Mouse (Mus musculus) stomach, embryonic 14.5 days (tissue): Measurements from ENCODE around the gene Dab1. TPM values are rescaled to one million over a fixed set of nuclear protein-coding genes. Genes with fewer than 3 reads are reported as not detected.

Experiments used
- ATAC-seq: fragments of 200-750 bp; cut with Nextera tagmentation; 2 replicates; pipeline ENCODE4 v1.8.0; 2017; ENCODE audit warnings: low read depth, moderate TSS enrichment; ENCODE audit not compliant: insufficient number of reproducible peaks, insufficient read depth, low FRiP score
- H3K27ac ChIP-seq: fragments of 300-500 bp; sonication (generic); 2 replicates; pipeline ENCODE4 v1.5.1; 2014; ENCODE audit warnings: mild to moderate bottlenecking, low read length, moderate library complexity, mixed read lengths
- H3K27me3 ChIP-seq: fragments of 300-500 bp; sonication (generic); 2 replicates; pipeline ENCODE4 v1.6.1; 2014; ENCODE audit warnings: low read length, control low read depth, mixed read lengths; ENCODE audit not compliant: control insufficient read depth, insufficient read depth
- H3K36me3 ChIP-seq: fragments of 300-500 bp; sonication (generic); 2 replicates; pipeline ENCODE4 v1.6.1; 2014; ENCODE audit warnings: mild to moderate bottlenecking, control low read depth, low read length, moderate library complexity, mixed read lengths; ENCODE audit not compliant: control insufficient read depth, insufficient read depth
- H3K4me1 ChIP-seq: fragments of 300-500 bp; sonication (generic); 2 replicates; pipeline ENCODE4 v1.6.1; 2014; ENCODE audit warnings: low read length, control low read depth, mixed read lengths; ENCODE audit not compliant: control insufficient read depth, insufficient read depth
- H3K4me2 ChIP-seq: fragments of 300-500 bp; sonication (generic); replicated peaks from 2 replicates; pipeline ENCODE4 v1.6.1; 2014; ENCODE audit warnings: low read depth, low read length, control low read depth
- H3K4me3 ChIP-seq: fragments of 300-500 bp; sonication (generic); 2 replicates; pipeline ENCODE4 v1.5.1; 2014; ENCODE audit warnings: low read depth, low read length, control low read depth
- H3K9ac ChIP-seq: fragments of 300-500 bp; sonication (generic); replicated peaks from 2 replicates; pipeline ENCODE4 v1.6.1; 2014; ENCODE audit warnings: low read depth, mild to moderate bottlenecking, control low read depth, low read length, moderate library complexity, mixed read lengths
- H3K9me3 ChIP-seq: fragments of 300-500 bp; sonication (generic); 2 replicates; pipeline ENCODE4 v1.6.1; 2016; ENCODE audit warnings: low read depth, low read length, control low read depth; ENCODE audit not compliant: control insufficient read depth
- WGBS: fragments of 180-500 bp; shearing (Covaris S2); extraction: QIAGEN DNeasy Blood & Tissue Kit; methylation state at CpG from one replicate; pipeline ENCODE4 v1.1.7; 2014; 5-methylcytosine and 5-hydroxymethylcytosine counted together
- polyA plus RNA-seq: library from polyadenylated mRNA; unstranded; fragments of >200 nt; fragmentation: Nextera tagmentation; extraction: Ambion mirVana; gene quantifications from 2 replicates; pipeline ENCODE4 v1.2.1, GENCODE M21; 2014

The Dab1 gene
- polyA plus RNA-seq, 1 experiment from 2014 or later: 8.5 TPM

DNA sequence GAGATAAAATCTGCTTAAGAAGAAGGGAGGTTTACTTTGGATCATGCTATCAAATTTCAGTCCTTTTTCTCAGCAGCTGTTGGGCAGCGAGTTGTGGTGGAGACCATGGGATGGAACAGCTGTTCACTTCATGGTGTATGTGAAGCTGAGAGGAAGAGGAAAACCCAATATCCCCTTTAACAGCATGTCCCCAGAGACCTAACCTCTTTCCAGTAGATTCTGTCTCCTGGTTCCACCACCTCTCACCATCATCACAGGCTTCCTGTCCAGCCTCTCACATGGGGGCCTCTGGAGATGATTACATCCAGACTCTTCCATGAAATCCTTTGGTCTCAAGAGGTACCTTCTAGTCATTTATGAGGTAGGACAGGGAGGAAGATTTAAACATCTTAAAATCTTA, 755.0 kb downstream of the Dab1 start:
- H3K4me1 ChIP-seq: no peaks in the 10 kb centered on the region
- no peaks in the 10 kb centered on the region for H3K9me3 ChIP-seq
- H3K27ac ChIP-seq: no peak overlapping the region
- no peak overlapping the region for H3K4me2 ChIP-seq
- no peak overlapping the region for H3K9ac ChIP-seq
- no peak overlapping the region for H3K4me3 ChIP-seq
- no peaks in the 10 kb centered on the region for H3K36me3 ChIP-seq
- no peak for ATAC-seq
- 63% methylated on average over 1 of the region's 1 CpGs for WGBS
- peaks cover 10% of the 10 kb centered on the region; the same call in 1 of the 2 replicates for H3K27me3 ChIP-seq

DNA sequence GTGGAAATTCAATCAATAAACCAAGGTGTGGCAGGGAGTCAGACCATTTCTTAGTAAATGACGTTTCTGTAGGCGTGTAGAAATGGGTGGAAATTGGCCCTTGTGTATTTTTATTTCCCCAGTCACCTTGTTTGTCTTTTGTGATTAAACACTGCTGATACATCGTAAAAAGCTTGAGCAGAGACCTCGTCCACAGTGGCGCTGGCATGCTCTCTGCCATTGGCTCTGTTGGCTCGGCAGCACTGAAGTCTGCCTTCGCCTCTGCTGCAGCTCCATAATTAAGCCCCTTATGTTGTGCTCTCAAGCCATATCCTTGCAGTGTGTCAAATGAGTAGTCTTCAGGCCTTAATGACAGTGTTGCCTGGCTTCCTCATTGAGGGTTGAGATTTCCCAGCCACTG, 765.5 kb downstream of the Dab1 start:
- WGBS: 52% methylated on average over 7 of the region's 7 CpGs
- no peak overlapping the region for H3K27ac ChIP-seq
- H3K9me3 ChIP-seq: no peaks in the 10 kb centered on the region
- H3K4me3 ChIP-seq: no peak overlapping the region
- no peak overlapping the region for H3K9ac ChIP-seq
- ATAC-seq: no peak
- H3K4me1 ChIP-seq: no peaks in the 10 kb centered on the region
- no peaks in the 10 kb centered on the region for H3K36me3 ChIP-seq
- no peaks in the 10 kb centered on the region for H3K27me3 ChIP-seq
- H3K4me2 ChIP-seq: no peak overlapping the region; the same call in 1 of the 2 replicates

DNA sequence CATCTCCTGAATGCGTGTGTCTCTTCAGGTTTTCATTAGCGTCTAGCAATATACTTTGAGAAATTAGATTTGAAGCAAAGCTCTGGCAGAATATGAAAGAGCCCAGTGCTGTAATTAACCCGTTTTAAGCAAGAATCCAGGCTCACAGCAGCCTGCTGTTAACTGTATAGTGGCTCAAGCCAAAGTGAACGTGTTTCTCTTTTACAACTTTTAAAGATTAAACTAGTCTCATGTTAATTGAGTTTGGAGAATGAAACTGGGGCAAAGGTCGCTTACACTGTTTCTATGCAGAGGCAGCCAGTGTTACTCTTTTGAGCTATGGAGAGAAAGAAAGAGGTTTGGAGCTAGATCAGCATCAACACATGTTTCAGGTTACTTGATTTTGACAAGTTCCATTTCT, 766.1 kb downstream of the Dab1 start:
- no peaks in the 10 kb centered on the region for H3K9me3 ChIP-seq
- no peak overlapping the region for H3K9ac ChIP-seq
- H3K4me2 ChIP-seq: no peak overlapping the region
- no peaks in the 10 kb centered on the region for H3K4me1 ChIP-seq
- H3K27ac ChIP-seq: no peak overlapping the region
- no peak for ATAC-seq
- 35% methylated on average over 5 of the region's 5 CpGs for WGBS
- no peak overlapping the region for H3K4me3 ChIP-seq
- no peaks in the 10 kb centered on the region for H3K36me3 ChIP-seq
- no peaks in the 10 kb centered on the region for H3K27me3 ChIP-seq

DNA sequence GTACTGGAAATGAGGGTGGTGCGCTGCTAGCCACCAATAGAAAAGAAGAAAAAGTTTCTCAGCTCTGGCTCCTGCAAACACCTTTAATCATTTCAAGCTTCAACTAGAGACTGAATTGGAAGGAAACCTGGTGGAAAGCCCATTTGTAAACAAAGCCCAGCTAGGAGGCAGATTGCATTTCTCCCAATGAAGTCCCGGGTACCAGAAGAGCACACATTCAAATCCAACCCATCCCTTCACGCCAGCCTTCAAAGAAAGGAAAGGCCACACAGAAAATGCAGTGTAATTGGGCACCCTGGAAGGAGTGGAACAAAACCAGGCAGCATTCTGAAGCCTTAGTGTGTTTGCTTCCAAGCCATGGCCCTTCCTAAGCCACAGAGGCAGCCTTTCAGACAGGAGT, 776.4 kb downstream of the Dab1 start:
- ATAC-seq: no peak
- H3K4me1 ChIP-seq: no peaks in the 10 kb centered on the region
- no peak overlapping the region for H3K9ac ChIP-seq
- no peak overlapping the region for H3K4me2 ChIP-seq
- no peak overlapping the region for H3K27ac ChIP-seq
- H3K27me3 ChIP-seq: no peaks in the 10 kb centered on the region
- WGBS: 78% methylated on average over 3 of the region's 3 CpGs
- H3K36me3 ChIP-seq: no peaks in the 10 kb centered on the region
- no peak overlapping the region for H3K4me3 ChIP-seq
- H3K9me3 ChIP-seq: no peaks in the 10 kb centered on the region

DNA sequence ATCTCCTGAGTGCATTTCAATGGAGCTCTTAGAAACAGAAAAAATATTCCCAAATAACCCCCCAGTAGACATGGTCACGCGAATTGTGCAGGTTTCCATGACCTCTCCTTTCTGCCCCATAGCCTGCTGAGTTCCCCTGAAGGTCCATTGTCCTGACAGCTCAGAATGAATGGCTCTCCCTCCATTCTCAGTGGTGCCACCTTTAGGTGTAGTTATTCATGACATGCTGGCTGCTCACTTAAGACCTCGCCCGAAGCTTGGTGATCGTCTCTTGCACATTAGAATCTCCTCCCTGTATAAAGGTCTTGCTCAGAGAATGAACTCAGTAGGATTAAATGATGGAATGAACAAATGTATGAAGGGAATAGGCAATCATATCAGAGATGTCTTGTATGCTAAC, 776.9 kb downstream of the Dab1 start:
- Histone ChIP-seq H3K9me3 (no peaks in the 10 kb centered on the region), H3K9ac (no peak overlapping the region), H3K4me3 (no peak overlapping the region), H3K4me1 (no peaks in the 10 kb centered on the region), H3K4me2 (no peak overlapping the region), H3K36me3 (no peaks in the 10 kb centered on the region), H3K27me3 (no peaks in the 10 kb centered on the region), H3K27ac (no peak overlapping the region)
- 87% methylated on average over 5 of the region's 5 CpGs for WGBS
- ATAC-seq: no peak

DNA sequence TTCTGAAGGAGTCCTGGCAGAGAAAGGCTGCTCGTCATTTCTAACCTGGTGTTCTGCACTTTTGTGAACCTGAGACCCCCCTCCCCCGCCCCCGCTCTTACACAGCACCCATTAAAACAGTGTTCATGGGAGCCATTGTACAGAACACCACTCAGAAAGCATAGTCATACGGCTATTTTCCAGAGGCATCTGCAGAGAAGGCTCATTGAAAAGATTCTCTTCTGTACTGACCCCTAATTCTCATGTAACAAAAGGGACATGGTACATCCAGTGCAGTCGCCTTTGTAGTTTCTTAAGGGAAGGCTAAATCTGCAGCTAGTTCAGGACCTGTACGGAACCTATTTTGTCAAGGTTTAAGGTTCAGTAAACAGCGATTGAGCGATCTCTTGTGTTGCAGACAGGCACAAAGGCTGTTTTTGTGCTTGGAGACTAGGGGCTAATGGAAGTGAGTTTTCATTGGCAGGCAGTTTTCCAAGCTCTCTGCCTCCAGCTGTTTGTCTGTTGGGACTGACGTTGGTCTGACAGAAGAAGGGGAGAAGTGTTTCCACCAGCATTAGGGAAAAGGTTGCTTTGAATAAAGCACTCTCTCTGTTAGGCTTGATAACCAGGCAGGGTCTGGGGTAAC, 780.1 kb downstream of the Dab1 start:
- Histone ChIP-seq H3K36me3 (no peaks in the 10 kb centered on the region), H3K27me3 (no peaks in the 10 kb centered on the region), H3K4me3 (no peak overlapping the region), H3K4me1 (no peaks in the 10 kb centered on the region), H3K27ac (no peak overlapping the region), H3K9me3 (no peaks in the 10 kb centered on the region), H3K9ac (no peak overlapping the region), H3K4me2 (no peak overlapping the region)
- no peak for ATAC-seq
- WGBS: 59% methylated on average over 9 of the region's 9 CpGs

DNA sequence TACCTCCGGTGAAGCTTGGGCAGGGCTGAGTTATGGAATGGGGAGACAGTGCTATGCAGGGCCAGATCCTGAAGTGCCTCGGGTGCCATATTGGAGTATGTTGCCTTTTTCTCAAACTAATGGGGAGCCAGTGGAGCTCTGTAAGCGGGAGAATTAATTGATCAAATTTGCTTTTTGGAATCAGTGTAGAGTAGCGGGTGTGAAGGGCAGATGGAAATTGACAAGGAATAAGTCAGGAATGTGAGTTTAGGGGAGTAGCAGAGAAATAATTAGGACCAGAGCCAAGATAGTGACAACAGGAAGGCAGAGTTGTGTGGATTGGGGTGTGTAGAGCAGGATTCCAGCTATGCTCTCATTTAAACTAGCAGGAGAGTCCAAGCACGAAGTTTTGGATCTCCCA, 784.9 kb downstream of the Dab1 start:
- Histone ChIP-seq H3K4me1 (no peaks in the 10 kb centered on the region), H3K27me3 (no peaks in the 10 kb centered on the region), H3K4me2 (no peak overlapping the region), H3K36me3 (no peaks in the 10 kb centered on the region), H3K4me3 (no peak overlapping the region), H3K9me3 (no peaks in the 10 kb centered on the region), H3K9ac (no peak overlapping the region), H3K27ac (no peak overlapping the region)
- ATAC-seq: no peak
- 82% methylated on average over 5 of the region's 5 CpGs for WGBS

DNA sequence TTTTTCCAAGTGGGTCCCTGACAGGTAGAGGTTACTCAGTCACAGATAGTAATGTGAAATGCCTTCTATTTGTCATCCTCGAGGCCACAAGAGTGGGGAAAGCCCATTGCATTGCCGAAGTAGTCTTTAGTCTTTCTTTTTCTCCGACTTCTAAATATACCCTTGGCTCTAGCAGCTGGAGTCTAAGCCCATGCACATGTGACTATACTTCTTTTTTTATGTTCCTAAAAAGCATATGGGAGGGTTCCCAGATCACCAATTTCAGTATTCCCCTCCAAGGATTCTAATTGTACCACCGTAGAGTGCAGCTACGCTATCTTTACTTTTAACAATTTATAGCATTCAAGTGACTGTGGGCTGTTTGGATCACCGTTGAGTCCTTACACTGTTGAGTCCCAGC, 791.8 kb downstream of the Dab1 start:
- Histone ChIP-seq H3K27ac (no peak overlapping the region), H3K4me1 (no peaks in the 10 kb centered on the region), H3K4me2 (no peak overlapping the region), H3K4me3 (no peak overlapping the region), H3K27me3 (no peaks in the 10 kb centered on the region), H3K36me3 (no peaks in the 10 kb centered on the region), H3K9ac (no peak overlapping the region), H3K9me3 (no peaks in the 10 kb centered on the region)
- ATAC-seq: no peak
- WGBS: 79% methylated on average over 6 of the region's 6 CpGs

DNA sequence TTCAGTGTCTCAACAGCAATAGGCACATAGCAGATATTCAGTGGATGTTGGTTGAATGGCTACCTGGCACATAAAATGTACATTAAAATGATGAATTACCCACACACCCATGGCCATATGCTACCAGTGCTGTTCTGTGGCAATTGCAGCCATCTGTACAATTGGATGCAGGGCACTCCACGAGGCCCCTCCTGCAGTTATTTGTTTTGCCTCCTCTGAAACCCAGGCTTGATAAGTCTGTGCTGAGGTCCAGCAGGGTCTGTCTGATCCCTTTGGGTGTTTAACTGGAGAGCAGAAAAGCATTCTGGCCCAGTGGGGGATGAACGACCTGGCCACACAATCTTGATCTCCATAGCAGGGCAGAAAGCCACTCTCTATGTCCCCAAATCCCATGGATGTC, 796.3 kb downstream of the Dab1 start:
- H3K9me3 ChIP-seq: no peaks in the 10 kb centered on the region
- no peaks in the 10 kb centered on the region for H3K36me3 ChIP-seq
- 58% methylated on average over 2 of the region's 2 CpGs for WGBS
- ATAC-seq: no peak
- H3K4me2 ChIP-seq: no peak overlapping the region
- H3K9ac ChIP-seq: no peak overlapping the region
- no peak overlapping the region for H3K4me3 ChIP-seq
- H3K27ac ChIP-seq: no peak overlapping the region
- H3K4me1 ChIP-seq: no peaks in the 10 kb centered on the region
- no peaks in the 10 kb centered on the region; the same call in 1 of the 2 replicates for H3K27me3 ChIP-seq
